Mouse (Mus musculus) neural tube, embryonic 13.5 days (tissue): ENCODE measurements around the gene Gm15737. TPM values are rescaled to one million over a fixed set of nuclear protein-coding genes. Genes with fewer than 3 reads are reported as not detected.

Source experiments
- ATAC-seq: fragments of 200-750 bp; cut with Nextera tagmentation; 2 replicates; pipeline ENCODE4 v1.8.0; 2017; ENCODE audit warnings: low read depth, mild to moderate bottlenecking, moderate TSS enrichment, moderate library complexity
- H3K27ac ChIP-seq: fragments of 300-500 bp; sonication (generic); replicated peaks from 2 replicates; pipeline ENCODE4 v1.5.1; 2015; ENCODE audit warnings: moderate library complexity, mild to moderate bottlenecking, inconsistent platforms
- H3K27me3 ChIP-seq: fragments of 300-500 bp; sonication (generic); 2 replicates; pipeline ENCODE4 v1.6.1; 2015; ENCODE audit warnings: mild to moderate bottlenecking, inconsistent platforms
- H3K36me3 ChIP-seq: fragments of 300-500 bp; sonication (generic); 2 replicates; pipeline ENCODE4 v1.6.1; 2015; ENCODE audit warnings: mild to moderate bottlenecking, inconsistent platforms
- H3K4me1 ChIP-seq: fragments of 300-500 bp; sonication (generic); replicated peaks from 2 replicates; pipeline ENCODE4 v1.6.1; 2015; ENCODE audit warnings: inconsistent platforms
- H3K4me2 ChIP-seq: fragments of 300-500 bp; sonication (generic); 2 replicates; pipeline ENCODE4 v1.6.1; 2015; ENCODE audit warnings: inconsistent platforms, mild to moderate bottlenecking, moderate library complexity
- H3K4me3 ChIP-seq: fragments of 300-500 bp; sonication (generic); 2 replicates; pipeline ENCODE4 v1.5.1; 2015; ENCODE audit warnings: mild to moderate bottlenecking, inconsistent platforms
- H3K9ac ChIP-seq: fragments of 300-500 bp; sonication (generic); 2 replicates; pipeline ENCODE4 v1.6.1; 2015; ENCODE audit warnings: moderate library complexity, mild to moderate bottlenecking, inconsistent platforms
- H3K9me3 ChIP-seq: fragments of 300-500 bp; sonication (generic); 2 replicates; pipeline ENCODE4 v1.6.1; 2016; ENCODE audit warnings: inconsistent platforms
- WGBS: fragments of 180-500 bp; shearing (Covaris S2); methylation state at CpG from one replicate; pipeline ENCODE4 v1.1.7; 2015; 5-methylcytosine and 5-hydroxymethylcytosine counted together
- polyA plus RNA-seq: library from polyadenylated mRNA; unstranded; fragments of >200 nt; fragmentation: Nextera tagmentation; extraction: Ambion mirVana; gene quantifications from 2 replicates; pipeline ENCODE4 v1.2.1, GENCODE M21; 2015

The Gm15737 gene
- polyA plus RNA-seq, 1 experiment from 2014 or later, result not detected

- peak; percentile 63 for ATAC-seq
- Histone ChIP-seq H3K27ac (no peak overlapping the region), H3K9me3 (no peaks in the 10 kb centered on the region), H3K9ac (no peak overlapping the region), H3K4me3 (no peak overlapping the region), H3K36me3 (no peaks in the 10 kb centered on the region), H3K4me1 (peaks cover 7% of the 10 kb centered on the region), H3K27me3 (no peaks in the 10 kb centered on the region), H3K4me2 (no peak overlapping the region)
- 20% methylated on average over 5 of the region's 5 CpGs for WGBS
These were observed 18.9 kb upstream of the Gm15737 start for GRCm38 (mm10) chr6:92850250-92850649.

- 90% methylated on average over 4 of the region's 4 CpGs for WGBS
- H3K27ac ChIP-seq, result no peak overlapping the region
- ATAC-seq, result no peak
- H3K4me3 ChIP-seq, result no peak overlapping the region
- no peaks in the 10 kb centered on the region for H3K9me3 ChIP-seq
- no peaks in the 10 kb centered on the region for H3K27me3 ChIP-seq
- H3K4me2 ChIP-seq, result no peak overlapping the region
- no peaks in the 10 kb centered on the region for H3K36me3 ChIP-seq
- H3K9ac ChIP-seq, result no peak overlapping the region
- H3K4me1 ChIP-seq, result peaks cover 7% of the 10 kb centered on the region
These were observed 14.3 kb upstream of the Gm15737 start for GRCm38 (mm10) chr6:92854873-92855272.

- WGBS, result 90% methylated on average over 13 of the region's 13 CpGs
- Histone ChIP-seq H3K27me3 (no peaks in the 10 kb centered on the region), H3K9ac (no peak overlapping the region), H3K4me1 (no peaks in the 10 kb centered on the region), H3K4me3 (no peak overlapping the region), H3K27ac (no peak overlapping the region), H3K9me3 (no peaks in the 10 kb centered on the region), H3K4me2 (no peak overlapping the region), H3K36me3 (no peaks in the 10 kb centered on the region)
- no peak for ATAC-seq
These were observed 11.4 kb upstream of the Gm15737 start for GRCm38 (mm10) chr6:92857761-92858160.

- Histone ChIP-seq H3K9me3 (no peaks in the 10 kb centered on the region), H3K9ac (no peak overlapping the region), H3K36me3 (no peaks in the 10 kb centered on the region), H3K4me3 (no peak overlapping the region), H3K27me3 (no peaks in the 10 kb centered on the region), H3K27ac (no peak overlapping the region), H3K4me2 (no peak overlapping the region), H3K4me1 (no peaks in the 10 kb centered on the region)
- no peak for ATAC-seq
- 84% methylated on average over 12 of the region's 12 CpGs for WGBS
These were observed 10.2 kb upstream of the Gm15737 start for GRCm38 (mm10) chr6:92858721-92859510.

- H3K27ac ChIP-seq, result no peak overlapping the region
- H3K9me3 ChIP-seq, result no peaks in the 10 kb centered on the region
- H3K4me1 ChIP-seq, result no peaks in the 10 kb centered on the region
- H3K4me3 ChIP-seq, result no peak overlapping the region
- H3K4me2 ChIP-seq, result no peak overlapping the region
- no peaks in the 10 kb centered on the region for H3K27me3 ChIP-seq
- H3K9ac ChIP-seq, result no peak overlapping the region
- 83% methylated on average over 5 of the region's 5 CpGs for WGBS
- ATAC-seq, result no peak
- no peaks in the 10 kb centered on the region for H3K36me3 ChIP-seq
These were observed 8.8 kb upstream of the Gm15737 start for GRCm38 (mm10) chr6:92860285-92860912.

GRCm38 (mm10) chr6:92862599-92862998, 6.6 kb upstream of the Gm15737 start:
- Histone ChIP-seq H3K4me3 (no peak overlapping the region), H3K9ac (no peak overlapping the region), H3K9me3 (no peaks in the 10 kb centered on the region), H3K36me3 (no peaks in the 10 kb centered on the region), H3K4me1 (no peaks in the 10 kb centered on the region), H3K4me2 (no peak overlapping the region), H3K27me3 (no peaks in the 10 kb centered on the region), H3K27ac (no peak overlapping the region)
- ATAC-seq, result no peak
- WGBS, result 77% methylated on average over 9 of the region's 9 CpGs

GRCm38 (mm10) chr6:92869582-92870219, 544 bp downstream of the Gm15737 start:
- no peak overlapping the region for H3K4me2 ChIP-seq
- 58% methylated on average over 16 of the region's 16 CpGs for WGBS
- H3K9me3 ChIP-seq, result no peaks in the 10 kb centered on the region
- no peaks in the 10 kb centered on the region for H3K27me3 ChIP-seq
- H3K36me3 ChIP-seq, result no peaks in the 10 kb centered on the region
- ATAC-seq, result no peak
- no peak overlapping the region for H3K9ac ChIP-seq
- H3K4me1 ChIP-seq, result peaks cover 15% of the 10 kb centered on the region
- no peak overlapping the region for H3K27ac ChIP-seq
- no peak overlapping the region for H3K4me3 ChIP-seq

GRCm38 (mm10) chr6:92871813-92872212, 2.7 kb downstream of the Gm15737 start:
- Histone ChIP-seq H3K4me2 (no peak overlapping the region), H3K4me3 (no peak overlapping the region), H3K4me1 (peaks cover 15% of the 10 kb centered on the region), H3K9ac (no peak overlapping the region), H3K9me3 (no peaks in the 10 kb centered on the region), H3K27ac (no peak overlapping the region), H3K36me3 (no peaks in the 10 kb centered on the region), H3K27me3 (no peaks in the 10 kb centered on the region)
- no peak for ATAC-seq
- 33% methylated on average over 4 of the region's 4 CpGs for WGBS

- Histone ChIP-seq H3K36me3 (no peaks in the 10 kb centered on the region), H3K9me3 (no peaks in the 10 kb centered on the region), H3K27ac (no peak overlapping the region), H3K27me3 (no peaks in the 10 kb centered on the region), H3K4me3 (no peak overlapping the region), H3K4me1 (peaks cover 15% of the 10 kb centered on the region), H3K4me2 (no peak overlapping the region), H3K9ac (no peak overlapping the region)
- no peak for ATAC-seq
- WGBS, result 75% methylated on average over 10 of the region's 10 CpGs
These were observed 3.6 kb downstream of the Gm15737 start for GRCm38 (mm10) chr6:92872766-92873165.

- H3K4me1 ChIP-seq, result peaks cover 9% of the 10 kb centered on the region; the same call in 1 of the 2 replicates
- WGBS, result 73% methylated on average over 5 of the region's 5 CpGs
- no peak for ATAC-seq
- no peaks in the 10 kb centered on the region for H3K9me3 ChIP-seq
- H3K4me3 ChIP-seq, result no peak overlapping the region
- no peak overlapping the region for H3K27ac ChIP-seq
- H3K9ac ChIP-seq, result no peak overlapping the region
- H3K36me3 ChIP-seq, result no peaks in the 10 kb centered on the region
- no peaks in the 10 kb centered on the region for H3K27me3 ChIP-seq
- no peak overlapping the region for H3K4me2 ChIP-seq
These were observed 5.7 kb downstream of the Gm15737 start for GRCm38 (mm10) chr6:92874854-92875253.

GRCm38 (mm10) chr6:92875340-92875739, 6.2 kb downstream of the Gm15737 start:
- H3K9me3 ChIP-seq, result no peaks in the 10 kb centered on the region
- H3K27ac ChIP-seq, result no peak overlapping the region
- H3K36me3 ChIP-seq, result no peaks in the 10 kb centered on the region
- no peak overlapping the region for H3K4me2 ChIP-seq
- H3K9ac ChIP-seq, result no peak overlapping the region
- no peaks in the 10 kb centered on the region for H3K27me3 ChIP-seq
- H3K4me1 ChIP-seq, result 0 out of 2 replicates have a peak, but pooled peaks cover 6% of the 10 kb centered on the region
- H3K4me3 ChIP-seq, result no peak overlapping the region
- 93% methylated on average over 2 of the region's 2 CpGs for WGBS
- ATAC-seq, result no peak

GRCm38 (mm10) chr6:92876121-92876520, 7.0 kb downstream of the Gm15737 start:
- Histone ChIP-seq H3K4me2 (no peak overlapping the region), H3K9ac (no peak overlapping the region), H3K4me3 (no peak overlapping the region), H3K9me3 (no peaks in the 10 kb centered on the region), H3K36me3 (no peaks in the 10 kb centered on the region), H3K4me1 (0 out of 2 replicates have a peak, but pooled peaks cover 6% of the 10 kb centered on the region), H3K27me3 (no peaks in the 10 kb centered on the region), H3K27ac (no peak overlapping the region)
- 77% methylated on average over 5 of the region's 5 CpGs for WGBS
- no peak for ATAC-seq
